Mouse (Mus musculus): ENCODE measurements at regions not wholly inside any gene's neighbourhood (a gene's known extent, or its start where the extent isn't known, plus 50 kb on each side); places are given as distances from the start of the nearest gene placed in this dataset.

DNA sequence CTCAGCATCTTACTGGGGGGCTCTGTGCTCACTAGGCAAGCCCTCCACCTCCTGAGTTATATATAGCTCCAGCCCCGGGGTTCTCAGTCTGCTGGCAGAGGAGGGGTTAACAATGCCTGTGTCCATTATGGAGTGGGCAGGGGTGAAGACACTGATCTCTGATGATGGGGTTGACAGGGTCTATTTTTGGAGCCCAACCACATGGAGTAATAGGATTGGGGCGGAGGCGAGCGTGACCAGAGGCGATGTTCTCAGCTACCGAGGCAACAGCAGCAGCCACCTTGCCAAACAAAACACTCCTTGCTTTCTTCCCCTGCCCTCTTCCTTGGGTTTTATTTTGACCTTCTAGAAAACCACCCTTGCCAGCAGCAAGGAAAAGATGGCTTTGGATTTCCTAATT lies 141.1 kb upstream of the Gli2 start:
- Histone ChIP-seq H3K27me3 (ENCODE audit: insufficient read depth, poor library complexity, severe bottlenecking) (peaks cover 36% of the 10 kb centered on the region), H3K27ac (no peak overlapping the region), H3K4me3 (no peak overlapping the region), H3K36me3 (no peaks in the 10 kb centered on the region), H3K9me3 (no peaks in the 10 kb centered on the region), H3K4me1 (replicated peaks) (peaks cover 34% of the 10 kb centered on the region)
- no peak for DNase-seq (ENCODE audit: low spot score)
- WGBS, result 45% methylated on average over 6 of the region's 6 CpGs

GRCm38 (mm10) chr1:119191177-119191576 lies 137.8 kb upstream of the Gli2 start:
- no peak overlapping the region for H3K4me3 ChIP-seq
- peaks cover 49% of the 10 kb centered on the region for H3K27me3 ChIP-seq (ENCODE audit: insufficient read depth, poor library complexity, severe bottlenecking)
- DNase-seq (ENCODE audit: low spot score), result no peak
- no peak overlapping the region for H3K27ac ChIP-seq
- H3K4me1 ChIP-seq (replicated peaks), result peaks cover 27% of the 10 kb centered on the region
- 83% methylated on average over 2 of the region's 2 CpGs for WGBS
- H3K36me3 ChIP-seq, result no peaks in the 10 kb centered on the region
- H3K9me3 ChIP-seq, result no peaks in the 10 kb centered on the region

DNA sequence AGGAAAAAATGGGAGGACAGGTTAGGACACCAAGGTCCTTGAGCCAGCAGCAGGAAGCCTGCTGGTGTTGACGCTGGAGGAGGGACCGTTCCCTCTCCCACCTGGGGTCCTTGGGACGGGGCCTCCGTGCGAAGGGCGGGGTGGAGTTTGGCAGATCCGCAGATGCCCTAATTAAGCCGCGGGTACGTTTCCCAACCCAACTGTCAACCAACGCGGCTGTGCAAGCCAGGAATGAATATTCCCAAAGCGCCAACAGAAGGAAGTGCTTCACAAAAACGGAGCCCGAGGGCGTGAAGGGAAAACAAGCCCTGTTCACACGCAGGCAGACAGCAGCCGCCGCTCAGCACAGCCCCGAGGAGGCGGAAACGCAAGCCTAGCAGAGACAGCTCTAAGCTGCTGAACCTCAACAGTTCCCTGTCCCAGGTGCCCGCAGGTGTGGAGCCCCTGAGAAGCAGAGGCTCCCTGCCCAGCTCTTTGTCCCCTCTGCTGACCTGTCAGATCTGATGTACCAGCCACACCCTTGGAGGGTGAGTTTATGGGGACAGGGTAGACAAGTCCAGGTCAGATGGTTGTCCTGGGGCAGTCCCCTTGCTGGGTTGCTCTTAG lies 136.1 kb upstream of the Gli2 start:
- no peaks in the 10 kb centered on the region for H3K9me3 ChIP-seq
- WGBS, result 2% methylated on average over 23 of the region's 23 CpGs
- H3K36me3 ChIP-seq, result no peaks in the 10 kb centered on the region
- peak overlapping the region; percentile 35 for H3K4me3 ChIP-seq
- peaks cover 41% of the 10 kb centered on the region for H3K27me3 ChIP-seq (ENCODE audit: insufficient read depth, poor library complexity, severe bottlenecking)
- H3K4me1 ChIP-seq (replicated peaks), result peaks cover 15% of the 10 kb centered on the region
- DNase-seq (ENCODE audit: low spot score), result peak; percentile 28
- H3K27ac ChIP-seq, result no peak overlapping the region

DNA sequence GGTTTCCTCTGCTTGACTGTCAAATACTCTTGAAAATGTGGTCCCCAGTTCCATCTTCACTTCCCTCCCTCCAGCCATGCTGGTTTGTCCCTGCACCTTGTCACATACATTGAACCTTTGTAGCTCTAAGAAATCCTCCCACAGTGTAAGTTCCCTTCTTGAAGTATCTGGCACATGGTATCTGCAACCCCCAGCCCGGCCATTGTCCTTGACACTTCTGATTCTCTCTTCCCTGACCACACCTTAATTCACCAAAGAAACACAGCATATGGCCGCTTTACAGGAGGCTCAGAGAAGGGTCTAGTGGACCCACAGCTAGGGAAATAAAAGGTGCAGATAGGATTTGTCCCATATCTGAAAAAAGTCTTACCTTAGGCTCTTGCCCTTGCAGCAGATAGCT lies 133.9 kb upstream of the Gli2 start:
- WGBS, result 89% methylated on average over 2 of the region's 2 CpGs
- H3K36me3 ChIP-seq, result no peaks in the 10 kb centered on the region
- H3K4me3 ChIP-seq, result no peak overlapping the region
- DNase-seq (ENCODE audit: low spot score), result no peak
- H3K27ac ChIP-seq, result no peak overlapping the region
- no peaks in the 10 kb centered on the region for H3K9me3 ChIP-seq
- H3K4me1 ChIP-seq (replicated peaks), result peaks cover 11% of the 10 kb centered on the region
- peaks cover 37% of the 10 kb centered on the region for H3K27me3 ChIP-seq (ENCODE audit: insufficient read depth, poor library complexity, severe bottlenecking)

DNA sequence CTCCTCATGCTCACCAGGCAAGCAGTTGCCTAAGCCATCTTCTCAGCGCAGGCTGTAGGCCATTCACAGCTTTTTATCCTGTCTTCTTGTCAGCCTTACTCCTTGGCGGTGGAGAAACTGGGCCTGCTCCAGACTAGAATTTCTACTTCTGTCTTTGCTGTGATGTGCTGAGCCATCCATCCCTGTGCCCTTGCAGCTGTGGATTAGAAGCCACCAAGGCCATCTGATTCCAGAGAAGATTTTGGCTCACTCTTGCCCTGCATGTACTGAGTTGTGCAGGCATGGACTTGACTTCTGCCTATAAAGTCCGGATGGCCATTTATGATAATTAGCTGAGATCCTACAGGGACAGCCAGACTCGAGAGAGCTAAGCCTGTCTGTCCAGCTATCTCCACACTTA lies 133.4 kb upstream of the Gli2 start:
- 87% methylated on average over 4 of the region's 4 CpGs for WGBS
- peaks cover 37% of the 10 kb centered on the region for H3K27me3 ChIP-seq (ENCODE audit: insufficient read depth, poor library complexity, severe bottlenecking)
- H3K4me1 ChIP-seq (replicated peaks), result peaks cover 11% of the 10 kb centered on the region
- DNase-seq (ENCODE audit: low spot score), result no peak
- H3K36me3 ChIP-seq, result no peaks in the 10 kb centered on the region
- no peak overlapping the region for H3K4me3 ChIP-seq
- H3K27ac ChIP-seq, result no peak overlapping the region
- H3K9me3 ChIP-seq, result no peaks in the 10 kb centered on the region

- H3K27ac ChIP-seq, result no peak overlapping the region
- peaks cover 11% of the 10 kb centered on the region for H3K27me3 ChIP-seq (ENCODE audit: insufficient read depth, poor library complexity, severe bottlenecking)
- no peak for DNase-seq (ENCODE audit: low spot score)
- H3K36me3 ChIP-seq, result no peaks in the 10 kb centered on the region
- no peak overlapping the region for H3K4me3 ChIP-seq
- 77% methylated on average over 17 of the region's 17 CpGs for WGBS
- no peaks in the 10 kb centered on the region for H3K9me3 ChIP-seq
- H3K4me1 ChIP-seq (replicated peaks), result no peaks in the 10 kb centered on the region
Measured at GRCm38 (mm10) chr1:119183558-119184270, 130.3 kb upstream of the Gli2 start.

DNA sequence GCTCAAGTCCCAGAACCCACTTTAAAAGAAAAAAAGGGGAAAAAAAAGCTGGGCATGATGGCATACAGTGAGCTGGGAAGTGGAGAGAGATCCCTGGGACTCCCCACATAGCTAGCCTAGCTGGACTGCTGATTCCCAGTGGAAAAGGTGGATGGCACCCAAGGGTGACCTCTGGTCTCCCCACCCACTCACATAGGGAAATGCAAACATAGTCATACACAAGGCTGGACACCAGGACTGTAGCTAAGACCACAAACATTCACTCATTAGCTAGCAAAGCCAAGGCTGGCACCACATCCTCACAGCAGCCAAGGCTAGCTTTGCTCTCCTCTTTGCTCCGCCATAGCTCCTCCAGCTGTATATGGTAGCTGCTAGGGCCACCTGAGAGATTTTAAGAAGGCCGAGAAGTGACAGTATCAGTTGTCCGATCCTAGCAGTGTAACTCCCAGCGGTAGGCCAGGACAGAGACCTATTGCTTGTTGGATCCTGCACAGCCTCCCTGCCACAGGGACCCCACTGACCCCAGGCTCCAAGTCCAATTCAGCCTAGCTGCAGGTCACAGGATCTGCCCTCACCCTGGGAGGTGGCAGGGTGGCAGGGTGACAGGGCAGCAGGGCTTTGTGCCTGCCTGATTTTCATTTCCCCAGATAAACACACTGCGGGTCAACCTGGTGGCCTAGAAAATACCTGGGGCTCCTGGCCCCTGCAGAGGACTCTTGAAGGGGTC lies 119.8 kb upstream of the Gli2 start:
- H3K27ac ChIP-seq, result no peak overlapping the region
- H3K9me3 ChIP-seq, result no peaks in the 10 kb centered on the region
- no peak for DNase-seq (ENCODE audit: low spot score)
- H3K4me3 ChIP-seq, result no peak overlapping the region
- no peaks in the 10 kb centered on the region for H3K27me3 ChIP-seq (ENCODE audit: insufficient read depth, poor library complexity, severe bottlenecking)
- peaks cover 5% of the 10 kb centered on the region; the same call in 1 of the 2 replicates for H3K4me1 ChIP-seq (replicated peaks)
- no peaks in the 10 kb centered on the region for H3K36me3 ChIP-seq
- WGBS, result 76% methylated on average over 5 of the region's 5 CpGs

DNA sequence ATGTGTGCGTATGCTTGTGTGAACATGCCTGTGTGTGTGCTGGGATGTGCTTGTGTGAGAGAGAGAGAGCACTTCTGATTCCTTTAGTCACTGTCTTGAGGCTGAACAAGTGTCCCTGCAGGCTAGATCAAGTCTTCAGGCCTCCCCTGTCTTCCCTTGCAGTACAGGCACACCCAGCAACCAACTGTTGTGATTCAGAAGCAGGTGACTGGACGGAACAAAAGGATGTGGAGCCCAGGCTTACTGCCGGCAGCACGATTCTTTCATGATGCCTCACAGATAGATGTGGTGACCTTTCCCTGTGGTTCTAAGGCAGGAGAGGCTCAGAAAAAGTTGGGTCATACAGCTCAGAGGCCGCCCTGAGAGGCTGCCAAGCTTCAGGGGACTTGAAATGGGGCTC lies 114.0 kb upstream of the Gli2 start:
- Histone ChIP-seq H3K27me3 (ENCODE audit: insufficient read depth, poor library complexity, severe bottlenecking) (no peaks in the 10 kb centered on the region), H3K36me3 (no peaks in the 10 kb centered on the region), H3K4me1 (replicated peaks) (peaks cover 5% of the 10 kb centered on the region; the same call in 1 of the 2 replicates), H3K4me3 (no peak overlapping the region), H3K9me3 (no peaks in the 10 kb centered on the region), H3K27ac (no peak overlapping the region)
- DNase-seq (ENCODE audit: low spot score), result no peak
- WGBS, result 81% methylated on average over 5 of the region's 5 CpGs

DNA sequence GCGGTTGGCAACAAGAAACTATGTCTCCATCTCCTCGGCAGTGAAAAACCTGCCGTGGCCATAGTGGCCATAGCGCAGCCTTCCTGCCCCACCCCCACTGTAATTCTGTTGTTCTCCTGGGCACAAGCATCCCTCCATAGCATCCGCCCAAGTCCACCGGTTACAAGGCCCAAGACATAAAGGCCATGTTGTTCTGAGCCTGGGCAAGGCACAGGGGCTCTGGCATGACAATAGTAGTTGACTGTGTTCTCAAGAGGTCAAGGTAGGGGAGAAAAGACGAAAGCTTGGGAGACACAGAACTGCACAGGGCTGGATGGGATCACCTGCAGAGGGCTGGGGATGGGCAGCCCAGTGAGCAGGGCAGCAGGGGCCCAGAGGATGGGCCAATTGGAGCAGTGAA lies 112.9 kb upstream of the Gli2 start:
- Histone ChIP-seq H3K27me3 (ENCODE audit: insufficient read depth, poor library complexity, severe bottlenecking) (no peaks in the 10 kb centered on the region), H3K9me3 (no peaks in the 10 kb centered on the region), H3K27ac (no peak overlapping the region), H3K4me3 (no peak overlapping the region), H3K4me1 (replicated peaks) (peaks cover 5% of the 10 kb centered on the region; the same call in 1 of the 2 replicates), H3K36me3 (no peaks in the 10 kb centered on the region)
- no peak for DNase-seq (ENCODE audit: low spot score)
- WGBS, result 83% methylated on average over 7 of the region's 7 CpGs

GRCm38 (mm10) chr1:119164811-119165210 lies 111.4 kb upstream of the Gli2 start:
- 86% methylated on average over 5 of the region's 5 CpGs for WGBS
- DNase-seq (ENCODE audit: low spot score), result no peak
- H3K4me3 ChIP-seq, result no peak overlapping the region
- peaks cover 5% of the 10 kb centered on the region; the same call in 1 of the 2 replicates for H3K4me1 ChIP-seq (replicated peaks)
- H3K27ac ChIP-seq, result no peak overlapping the region
- H3K9me3 ChIP-seq, result 0 out of 2 replicates have a peak, but pooled peaks cover 2% of the 10 kb centered on the region
- no peaks in the 10 kb centered on the region for H3K36me3 ChIP-seq
- no peaks in the 10 kb centered on the region for H3K27me3 ChIP-seq (ENCODE audit: insufficient read depth, poor library complexity, severe bottlenecking)

GRCm38 (mm10) chr1:119163846-119164245 lies 110.4 kb upstream of the Gli2 start:
- Histone ChIP-seq H3K36me3 (no peaks in the 10 kb centered on the region), H3K4me1 (replicated peaks) (peaks cover 5% of the 10 kb centered on the region; the same call in 1 of the 2 replicates), H3K4me3 (no peak overlapping the region), H3K9me3 (0 out of 2 replicates have a peak, but pooled peaks cover 2% of the 10 kb centered on the region), H3K27me3 (ENCODE audit: insufficient read depth, poor library complexity, severe bottlenecking) (no peaks in the 10 kb centered on the region), H3K27ac (no peak overlapping the region)
- no peak for DNase-seq (ENCODE audit: low spot score)

- Histone ChIP-seq H3K4me1 (replicated peaks) (peaks cover 5% of the 10 kb centered on the region; the same call in 1 of the 2 replicates), H3K4me3 (no peak overlapping the region), H3K27me3 (ENCODE audit: insufficient read depth, poor library complexity, severe bottlenecking) (no peaks in the 10 kb centered on the region), H3K9me3 (0 out of 2 replicates have a peak, but pooled peaks cover 2% of the 10 kb centered on the region), H3K36me3 (no peaks in the 10 kb centered on the region), H3K27ac (no peak overlapping the region)
- WGBS, result 86% methylated on average over 7 of the region's 7 CpGs
- no peak for DNase-seq (ENCODE audit: low spot score)
Measured at GRCm38 (mm10) chr1:119163114-119163740, 109.8 kb upstream of the Gli2 start.

Measured in hindbrain, embryonic 10.5 days (tissue).